Mouse (Mus musculus): ENCODE results near the gene Nol9.

DNA sequence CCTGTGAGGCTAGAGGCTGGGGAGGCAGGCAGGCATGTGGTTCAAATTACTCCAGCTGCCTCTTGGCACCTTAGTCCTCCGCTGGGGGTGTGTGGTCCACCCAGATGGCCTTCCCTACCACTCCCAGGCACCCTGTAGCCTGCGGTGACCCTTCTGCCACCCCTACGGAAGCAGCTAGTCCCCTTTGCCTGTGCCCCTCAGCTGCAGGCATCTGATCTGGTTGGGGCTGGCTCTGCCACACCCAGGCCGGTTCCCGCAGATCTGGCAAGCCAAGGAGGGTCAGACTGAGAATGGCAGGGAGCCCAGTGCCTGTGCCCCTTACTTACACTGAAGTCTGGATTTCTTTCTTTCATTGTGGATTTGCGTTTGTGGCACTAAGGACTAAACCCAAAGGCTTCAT lies 34.6 kb downstream of the Nol9 start:
- TF ChIP-seq GATA1 (IDR thresholded peaks at IDR 0.05; ENCODE audit: borderline replicate concordance, low read length) (no peak), FLI1 (IDR thresholded peaks at IDR 0.05; ENCODE audit: low read length) (no peak)

Measured in megakaryocyte, embryonic 14.5 days (primary cell).